Mouse (Mus musculus): ENCODE measurements around the gene Col6a2. TPM values are rescaled to one million over a fixed set of nuclear protein-coding genes. Genes with fewer than 3 reads are reported as not detected.

Gene Col6a2
- polyA plus RNA-seq (2015; fragmentation: Nextera tagmentation; extraction: Ambion mirVana): 61.9 and 88.8 TPM in 2 replicates

- Histone ChIP-seq H3K4me3 (replicated peaks) (peak within 1 kb of the TSS; percentile 54), H3K27ac (peak within 1 kb of the TSS; percentile 51; the same call in 1 of the 2 replicates), H3K4me1 (peaks cover 14% of the 10 kb centered on the region), H3K4me2 (peak within 1 kb of the TSS; percentile 74), H3K9ac (peak within 1 kb of the TSS; percentile 50), H3K36me3 (no peaks in the 10 kb centered on the region), H3K27me3 (0 out of 2 replicates have a peak, but pooled peaks cover 6% of the 10 kb centered on the region), H3K9me3 (replicated peaks) (no peaks in the 10 kb centered on the region)
- WGBS: 4% methylated on average over 30 of the region's 31 CpGs
- ATAC-seq (replicated peaks; ENCODE audit: low FRiP score): peak; percentile 95
Measured at GRCm38 (mm10) chr10:76622928-76623680, at the start of gene Col6a2. Col6a2 (minus strand) TSS chr10:76623630.

DNA sequence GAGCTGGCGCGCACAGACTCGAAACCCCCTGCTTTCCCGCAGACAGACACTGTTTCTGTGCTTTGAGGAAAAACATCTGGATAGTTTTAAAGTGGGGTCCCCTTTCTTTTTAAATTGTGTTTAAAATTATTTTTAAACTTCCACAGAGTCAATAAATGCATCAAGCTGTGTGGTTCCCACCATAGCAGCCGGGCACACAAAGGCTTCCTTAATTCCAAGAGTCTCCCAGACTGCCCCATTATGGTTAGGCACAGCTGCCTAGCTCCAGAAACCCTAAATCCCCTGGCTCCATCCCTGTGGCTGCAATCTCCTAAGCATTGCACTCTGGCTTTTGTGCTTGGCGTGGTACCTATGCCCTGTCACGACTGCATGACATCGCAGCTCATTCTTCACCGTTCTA, 48.5 kb upstream of the Col6a2 start:
- H3K4me2 ChIP-seq: no peak overlapping the region
- 87% methylated on average over 9 of the region's 9 CpGs for WGBS
- no peaks in the 10 kb centered on the region for H3K36me3 ChIP-seq
- no peak for ATAC-seq (replicated peaks; ENCODE audit: low FRiP score)
- H3K4me1 ChIP-seq: no peaks in the 10 kb centered on the region; the same call in 1 of the 2 replicates
- H3K9ac ChIP-seq: no peak overlapping the region
- no peak overlapping the region for H3K27ac ChIP-seq
- no peaks in the 10 kb centered on the region for H3K9me3 ChIP-seq (replicated peaks)
- H3K4me3 ChIP-seq (replicated peaks): no peak overlapping the region
- H3K27me3 ChIP-seq: no peaks in the 10 kb centered on the region

GRCm38 (mm10) chr10:76668947-76669284, 45.5 kb upstream of the Col6a2 start:
- Histone ChIP-seq H3K9ac (no peak overlapping the region), H3K4me1 (peaks cover 5% of the 10 kb centered on the region; the same call in 1 of the 2 replicates), H3K27me3 (no peaks in the 10 kb centered on the region), H3K4me2 (no peak overlapping the region), H3K36me3 (no peaks in the 10 kb centered on the region), H3K4me3 (replicated peaks) (no peak overlapping the region), H3K27ac (no peak overlapping the region), H3K9me3 (replicated peaks) (no peaks in the 10 kb centered on the region)
- no peak for ATAC-seq (replicated peaks; ENCODE audit: low FRiP score)
- 32% methylated on average over 7 of the region's 7 CpGs for WGBS

DNA sequence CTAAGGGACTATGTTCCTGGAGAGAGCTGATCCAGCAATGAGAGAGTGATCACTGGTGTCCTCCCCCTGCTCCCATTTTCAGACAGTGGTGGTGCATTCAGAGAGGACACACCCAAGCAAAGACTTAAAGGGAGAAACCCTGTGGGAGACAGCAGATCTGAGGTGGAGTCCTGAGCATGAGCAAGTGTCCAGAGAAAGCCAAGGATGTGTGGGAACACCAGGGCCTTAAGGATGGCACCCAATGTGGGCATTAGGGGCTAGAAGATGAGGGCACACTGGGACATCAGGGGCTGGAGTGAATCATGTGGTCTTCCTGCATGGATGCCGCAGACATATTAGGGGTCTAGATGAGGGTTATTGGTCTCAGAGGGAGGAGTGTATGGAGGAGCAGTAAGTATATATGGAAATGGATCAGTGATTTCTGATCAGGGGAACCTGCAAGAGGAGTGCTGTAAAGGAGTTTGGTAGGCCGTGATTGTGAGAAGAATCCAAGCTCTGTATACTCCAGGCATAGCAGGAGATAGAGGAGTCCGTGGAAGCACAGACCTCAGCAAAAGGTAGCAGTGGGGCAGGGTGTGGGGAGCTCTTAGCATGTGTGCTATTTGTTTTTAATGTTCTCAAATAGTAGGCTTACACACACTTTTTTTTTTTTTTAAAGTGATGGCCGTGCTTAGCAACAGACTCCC, 45.0 kb upstream of the Col6a2 start:
- Histone ChIP-seq H3K9me3 (replicated peaks) (no peaks in the 10 kb centered on the region), H3K4me2 (no peak overlapping the region), H3K27ac (no peak overlapping the region), H3K36me3 (no peaks in the 10 kb centered on the region), H3K4me3 (replicated peaks) (no peak overlapping the region), H3K27me3 (no peaks in the 10 kb centered on the region), H3K4me1 (peaks cover 7% of the 10 kb centered on the region; the same call in 1 of the 2 replicates), H3K9ac (no peak overlapping the region)
- 82% methylated on average over 4 of the region's 4 CpGs for WGBS
- ATAC-seq (replicated peaks; ENCODE audit: low FRiP score): no peak

DNA sequence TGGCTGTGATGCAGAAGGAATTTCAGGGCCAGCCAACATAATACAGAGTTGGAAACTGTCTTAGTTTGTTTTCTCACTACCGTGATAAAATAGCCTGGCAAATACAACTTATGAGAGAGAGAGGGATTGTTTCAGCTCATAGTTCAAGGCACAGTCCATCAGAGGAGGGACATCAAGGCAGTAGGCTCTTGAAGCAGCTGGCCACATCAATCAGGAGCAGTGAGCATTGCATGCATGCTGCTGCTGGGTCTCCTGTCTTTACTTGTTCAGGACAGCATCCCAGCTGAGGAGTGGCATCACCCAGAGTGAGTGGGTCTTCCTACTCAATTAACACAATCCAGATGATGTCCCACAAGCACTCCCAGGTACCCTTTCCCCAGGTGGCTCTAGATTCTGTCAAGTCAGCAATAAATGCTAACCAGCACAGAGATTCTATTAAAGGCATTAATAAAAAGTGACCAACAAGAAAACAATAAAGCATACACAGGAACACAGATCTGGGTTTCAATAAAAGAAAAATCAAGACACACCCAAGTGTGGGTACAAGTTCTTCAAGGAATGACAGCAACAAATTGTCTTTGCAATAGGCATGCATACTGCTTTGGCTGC, 43.9 kb upstream of the Col6a2 start:
- Histone ChIP-seq H3K36me3 (no peaks in the 10 kb centered on the region), H3K9ac (no peak overlapping the region), H3K4me2 (no peak overlapping the region), H3K27ac (no peak overlapping the region), H3K4me3 (replicated peaks) (no peak overlapping the region), H3K9me3 (replicated peaks) (no peaks in the 10 kb centered on the region), H3K27me3 (no peaks in the 10 kb centered on the region), H3K4me1 (peaks cover 7% of the 10 kb centered on the region; the same call in 1 of the 2 replicates)
- ATAC-seq (replicated peaks; ENCODE audit: low FRiP score): no peak
- 76% methylated on average over 1 of the region's 1 CpGs for WGBS

- H3K4me3 ChIP-seq (replicated peaks): no peak overlapping the region
- H3K9ac ChIP-seq: no peak overlapping the region
- no peak for ATAC-seq (replicated peaks; ENCODE audit: low FRiP score)
- no peaks in the 10 kb centered on the region for H3K9me3 ChIP-seq (replicated peaks)
- no peaks in the 10 kb centered on the region for H3K36me3 ChIP-seq
- H3K4me2 ChIP-seq: no peak overlapping the region
- 91% methylated on average over 11 of the region's 11 CpGs for WGBS
- H3K4me1 ChIP-seq: peaks cover 7% of the 10 kb centered on the region; the same call in 1 of the 2 replicates
- no peaks in the 10 kb centered on the region for H3K27me3 ChIP-seq
- no peak overlapping the region for H3K27ac ChIP-seq
Measured at GRCm38 (mm10) chr10:76665551-76665950, 42.1 kb upstream of the Col6a2 start.

DNA sequence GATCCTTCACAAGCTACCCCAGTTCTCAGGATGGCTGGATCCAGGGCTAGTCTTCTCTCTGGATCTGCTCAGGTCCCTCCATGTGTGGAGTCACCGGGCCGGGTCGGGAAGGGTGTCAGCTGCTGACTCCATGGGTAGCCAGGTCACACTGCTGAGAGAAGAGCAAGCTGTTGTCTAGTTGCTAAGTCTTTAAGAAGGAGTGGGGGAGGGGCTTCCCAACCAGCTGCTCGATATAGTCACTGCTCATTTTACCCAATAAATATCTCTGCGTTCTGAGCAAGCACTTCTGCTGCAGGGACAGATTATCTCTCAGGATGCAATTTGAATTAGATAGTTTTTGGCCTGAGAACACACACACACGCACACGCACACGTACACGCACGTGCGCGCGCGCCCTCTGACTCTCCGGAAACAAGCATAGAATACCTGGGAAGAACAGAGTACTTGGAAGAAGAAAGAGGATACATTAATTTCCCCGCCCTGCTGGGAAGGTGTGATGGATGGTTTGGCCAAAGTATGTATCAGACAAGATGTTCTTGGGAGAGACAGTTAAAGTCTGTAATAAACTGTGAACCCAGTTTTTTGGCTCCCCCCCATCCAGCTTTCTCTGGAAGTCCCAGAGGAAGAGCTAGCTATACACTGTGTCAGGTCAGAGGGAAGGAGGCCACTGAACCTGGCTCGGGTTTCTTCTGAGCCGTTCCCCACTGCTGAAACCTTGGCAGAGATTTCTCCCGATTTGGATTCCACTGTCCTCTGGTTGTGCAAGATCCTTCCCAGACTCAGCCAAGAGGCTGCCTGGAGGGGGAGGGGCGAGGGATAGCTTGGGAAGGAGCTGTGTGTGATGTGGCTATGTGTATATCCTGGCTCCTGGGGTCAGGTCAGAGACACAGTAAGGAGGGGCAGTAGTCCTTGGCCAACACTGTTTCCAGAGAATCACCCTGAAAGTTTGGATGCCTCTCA, 41.0 kb upstream of the Col6a2 start:
- ATAC-seq (replicated peaks; ENCODE audit: low FRiP score): peak; percentile 58; the same call in 1 of the 2 replicates

GRCm38 (mm10) chr10:76653345-76654336, 30.2 kb upstream of the Col6a2 start:
- H3K4me3 ChIP-seq (replicated peaks): no peak overlapping the region
- no peaks in the 10 kb centered on the region for H3K9me3 ChIP-seq (replicated peaks)
- no peak overlapping the region for H3K4me2 ChIP-seq
- no peak for ATAC-seq (replicated peaks; ENCODE audit: low FRiP score)
- H3K9ac ChIP-seq: no peak overlapping the region
- WGBS: 73% methylated on average over 11 of the region's 11 CpGs
- H3K36me3 ChIP-seq: no peaks in the 10 kb centered on the region
- H3K4me1 ChIP-seq: peaks cover 10% of the 10 kb centered on the region; the same call in 1 of the 2 replicates
- 0 out of 2 replicates have a peak overlapping the region, but pooled peaks have one; percentile 29 for H3K27ac ChIP-seq
- H3K27me3 ChIP-seq: no peaks in the 10 kb centered on the region

More for the DNA sequence above, 41.0 kb upstream of the Col6a2 start:
- H3K4me2 ChIP-seq: no peak overlapping the region
- no peaks in the 10 kb centered on the region for H3K9me3 ChIP-seq (replicated peaks)
- H3K9ac ChIP-seq: no peak overlapping the region
- H3K4me1 ChIP-seq: peaks cover 7% of the 10 kb centered on the region; the same call in 1 of the 2 replicates
- H3K36me3 ChIP-seq: no peaks in the 10 kb centered on the region
- WGBS: 66% methylated on average over 20 of the region's 20 CpGs
- no peak overlapping the region for H3K4me3 ChIP-seq (replicated peaks)
- peak overlapping the region; percentile 54; the same call in 1 of the 2 replicates for H3K27ac ChIP-seq
- no peaks in the 10 kb centered on the region for H3K27me3 ChIP-seq

- WGBS: 56% methylated on average over 12 of the region's 12 CpGs
Measured at GRCm38 (mm10) chr10:76650662-76651342, 27.4 kb upstream of the Col6a2 start.

GRCm38 (mm10) chr10:76648738-76649137, 25.3 kb upstream of the Col6a2 start:
- H3K4me2 ChIP-seq: no peak overlapping the region
- H3K27ac ChIP-seq: no peak overlapping the region
- H3K27me3 ChIP-seq: no peaks in the 10 kb centered on the region
- H3K4me1 ChIP-seq: peaks cover 14% of the 10 kb centered on the region; the same call in 1 of the 2 replicates
- H3K9me3 ChIP-seq (replicated peaks): no peaks in the 10 kb centered on the region
- no peak overlapping the region for H3K4me3 ChIP-seq (replicated peaks)
- H3K36me3 ChIP-seq: no peaks in the 10 kb centered on the region
- H3K9ac ChIP-seq: no peak overlapping the region
- 84% methylated on average over 10 of the region's 10 CpGs for WGBS
- ATAC-seq (replicated peaks; ENCODE audit: low FRiP score): no peak

More at GRCm38 (mm10) chr10:76650662-76651342, 27.4 kb upstream of the Col6a2 start:
- H3K4me3 ChIP-seq (replicated peaks): no peak overlapping the region
- no peaks in the 10 kb centered on the region for H3K36me3 ChIP-seq
- H3K27me3 ChIP-seq: no peaks in the 10 kb centered on the region
- H3K4me2 ChIP-seq: no peak overlapping the region
- ATAC-seq (replicated peaks; ENCODE audit: low FRiP score): no peak
- peak overlapping the region; percentile 22; the same call in 1 of the 2 replicates for H3K27ac ChIP-seq
- H3K4me1 ChIP-seq: peaks cover 10% of the 10 kb centered on the region; the same call in 1 of the 2 replicates
- no peaks in the 10 kb centered on the region for H3K9me3 ChIP-seq (replicated peaks)
- H3K9ac ChIP-seq: no peak overlapping the region
